Mouse (Mus musculus): ENCODE measurements at regions not wholly inside any gene's neighbourhood (a gene's known extent, or its start where the extent isn't known, plus 50 kb on each side); places are given as distances from the start of the nearest gene placed in this dataset.

GRCm38 (mm10) chr4:70709126-70709689 lies 174.4 kb upstream of the Megf9 start:
- TF ChIP-seq EP300 (IDR thresholded peaks at IDR 0.05; ENCODE audit: low read depth) = no peak
- no peak for TF ChIP-seq CTCF (IDR thresholded peaks at IDR 0.05; ENCODE audit: low read depth)
